Mouse (Mus musculus): Measurements from ENCODE around the gene Galnt16. TPM values are rescaled to one million over a fixed set of nuclear protein-coding genes. Genes with fewer than 3 reads are reported as not detected.

The Galnt16 gene
- total and polyA plus RNA-seq, 3 experiments = 0.08 TPM; not detected in 2

DNA sequence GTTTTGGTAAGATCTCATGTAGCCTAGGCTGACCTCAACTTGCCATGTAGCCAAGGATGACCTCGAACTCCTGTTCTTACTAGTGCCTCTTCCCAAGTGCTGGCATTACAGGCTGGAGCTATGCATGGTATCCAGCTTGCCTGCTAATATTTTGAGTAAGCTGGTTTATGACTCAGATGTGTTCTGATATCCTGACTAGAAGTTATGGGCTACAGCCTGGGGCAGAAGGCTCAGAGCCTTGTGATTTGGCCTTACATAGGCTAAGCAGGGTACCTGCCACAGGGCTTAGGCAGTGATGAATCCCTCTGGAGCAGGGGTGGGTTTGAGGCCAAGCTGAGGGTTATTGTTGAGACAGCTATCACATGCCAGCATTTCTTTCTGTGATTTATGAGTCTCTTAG, 90.5 kb downstream of the Galnt16 start:
- TF ChIP-seq MYB (IDR thresholded peaks at IDR 0.05; ENCODE audit: low read depth, low read length) = no peak
- no peak for TF ChIP-seq BHLHE40 (IDR thresholded peaks at IDR 0.05; ENCODE audit: borderline replicate concordance, low read depth, low read length)
- TF ChIP-seq POLR2AphosphoS2 (IDR thresholded peaks at IDR 0.05; ENCODE audit: low read length) = no peak
- no peak for TF ChIP-seq MAX (IDR thresholded peaks at IDR 0.05; ENCODE audit: low read length)
- no peak for TF ChIP-seq TAL1 (IDR thresholded peaks at IDR 0.05; ENCODE audit: low read length)
- Histone ChIP-seq H3K27me3 (ENCODE audit: control insufficient read depth in 1 of 2, insufficient read depth in 2 of 2, low read length in 2 of 2) (no peaks in the 10 kb centered on the region), H3K27ac (ENCODE audit: control insufficient read depth, low read depth, low read length) (no peak overlapping the region), H3K36me3 (ENCODE audit: control insufficient read depth in 1 of 2, insufficient read depth in 2 of 2, low read length in 2 of 2) (peaks cover 0 to under 1% of the 10 kb centered on the region in 2 experiments; a peak in 1 of 4 replicates), H3K4me3 (ENCODE audit: control insufficient read depth in 1 of 2, insufficient read depth in 1 of 2, low read depth in 2 of 2, low read length in 2 of 2) (no peak overlapping the region), H3K9me3 (replicated peaks; ENCODE audit: insufficient read depth, low read length) (no peaks in the 10 kb centered on the region), H3K4me1 (ENCODE audit: control insufficient read depth in 1 of 2, insufficient read depth in 2 of 2, low read length in 2 of 2) (peaks cover 0 to under 1% of the 10 kb centered on the region in 2 experiments; a peak in 1 of 4 replicates), H3K79me2 (ENCODE audit: control insufficient read depth, insufficient read depth, low read length, poor library complexity) (no peaks in the 10 kb centered on the region), H3K9ac (ENCODE audit: control insufficient read depth, low read depth, low read length, poor library complexity, severe bottlenecking) (no peak overlapping the region)
- DNase-seq (ENCODE audit: low read depth, low spot score) = no peak

DNA sequence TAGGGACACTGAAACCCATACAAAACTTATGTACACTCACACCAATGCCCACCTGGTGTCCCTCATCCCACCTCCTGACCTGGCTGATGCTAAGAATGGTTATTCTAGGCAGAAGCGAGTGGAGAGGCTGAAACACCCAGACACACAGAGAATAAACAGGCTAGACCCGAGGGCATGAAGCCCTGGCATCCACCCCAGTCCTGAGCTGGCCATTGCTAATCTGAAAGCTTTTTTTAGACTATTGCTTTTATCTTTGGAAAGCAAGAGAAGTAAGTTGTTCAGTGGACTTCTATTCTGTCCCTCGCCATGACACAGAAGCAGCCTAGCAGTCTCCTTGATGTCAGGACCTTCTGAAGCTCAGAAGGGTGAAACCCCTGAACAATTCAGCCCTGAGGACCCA, 91.9 kb downstream of the Galnt16 start:
- no peaks in the 10 kb centered on the region for H3K27me3 ChIP-seq (ENCODE audit: control insufficient read depth in 1 of 2, insufficient read depth in 2 of 2, low read length in 2 of 2)
- no peak for DNase-seq (ENCODE audit: low read depth, low spot score)
- no peaks in the 10 kb centered on the region for H3K79me2 ChIP-seq (ENCODE audit: control insufficient read depth, insufficient read depth, low read length, poor library complexity)
- TF ChIP-seq TCF12 (IDR thresholded peaks at IDR 0.05; ENCODE audit: low read depth, low read length) (no peak), POLR2AphosphoS2 (IDR thresholded peaks at IDR 0.05; ENCODE audit: low read length) (no peak), USF1 (IDR thresholded peaks at IDR 0.05; ENCODE audit: low read depth, low read length) (no peak), MEF2A (IDR thresholded peaks at IDR 0.05; ENCODE audit: extremely low read depth, insufficient replicate concordance, low read depth, low read length, poor library complexity, severe bottlenecking) (no peak), POLR2AphosphoS5 (IDR thresholded peaks at IDR 0.05; ENCODE audit: borderline replicate concordance, low read depth, low read length) (no peak), GATA1 (IDR thresholded peaks at IDR 0.05; ENCODE audit: low read depth, low read length) (no peak), ZMIZ1 (IDR thresholded peaks at IDR 0.05; ENCODE audit: low read depth, low read length) (no peak), ELF1 (IDR thresholded peaks at IDR 0.05; ENCODE audit: low read depth, low read length) (no peak), UBTF (IDR thresholded peaks at IDR 0.05; ENCODE audit: borderline replicate concordance, insufficient read depth, low read depth, low read length) (no peak), KAT2A (conservative IDR thresholded peaks at IDR 0.05; ENCODE audit: low read depth, low read length) (no peak), ETS1 (IDR thresholded peaks at IDR 0.05; ENCODE audit: low read depth, low read length) (no peak), JUND (IDR thresholded peaks at IDR 0.05; ENCODE audit: low read depth, low read length) (no peak), MAX (IDR thresholded peaks at IDR 0.05; ENCODE audit: low read length) (no peak), MAZ (IDR thresholded peaks at IDR 0.05; ENCODE audit: low read depth, low read length) (no peak)
- no peaks in the 10 kb centered on the region for H3K9me3 ChIP-seq (replicated peaks; ENCODE audit: insufficient read depth, low read length)
- H3K4me1 ChIP-seq (ENCODE audit: control insufficient read depth in 1 of 2, insufficient read depth in 2 of 2, low read length in 2 of 2) = no peaks in the 10 kb centered on the region
- no peak overlapping the region for H3K4me3 ChIP-seq (ENCODE audit: control insufficient read depth in 1 of 2, insufficient read depth in 1 of 2, low read depth in 2 of 2, low read length in 2 of 2)
- no peak overlapping the region for H3K9ac ChIP-seq (ENCODE audit: control insufficient read depth, low read depth, low read length, poor library complexity, severe bottlenecking)
- no peak overlapping the region for H3K27ac ChIP-seq (ENCODE audit: control insufficient read depth, low read depth, low read length)
- no peaks in the 10 kb centered on the region for H3K36me3 ChIP-seq (ENCODE audit: control insufficient read depth in 1 of 2, insufficient read depth in 2 of 2, low read length in 2 of 2)
